Mouse (Mus musculus) stomach, postnatal 0 days (tissue): ENCODE data around the gene Gfm1. TPM values are rescaled to one million over a fixed set of nuclear protein-coding genes. Genes with fewer than 3 reads are reported as not detected.

Source experiments
- ATAC-seq: fragments of 200-750 bp; cut with Nextera tagmentation; 2 replicates; pipeline ENCODE4 v1.8.0; 2017; ENCODE audit not compliant: low FRiP score, low TSS enrichment
- DNase-seq: peaks from one replicate; pipeline ENCODE4 v3.0.0-alpha.2; 2016; ENCODE audit warnings: low spot score
- H3K27ac ChIP-seq: fragments of 300-500 bp; sonication (generic); replicated peaks from 2 replicates; pipeline ENCODE4 v1.5.1; 2014; ENCODE audit warnings: mild to moderate bottlenecking, control low read depth
- H3K27me3 ChIP-seq: fragments of 300-500 bp; sonication (generic); 2 replicates; pipeline ENCODE4 v1.6.1; 2014; ENCODE audit warnings: low read length; ENCODE audit not compliant: control insufficient read depth, insufficient read depth
- H3K36me3 ChIP-seq: fragments of 300-500 bp; sonication (generic); 2 replicates; pipeline ENCODE4 v1.6.1; 2014; ENCODE audit warnings: low read length, mixed read lengths; ENCODE audit not compliant: control insufficient read depth, insufficient read depth
- H3K4me1 ChIP-seq: fragments of 300-500 bp; sonication (generic); replicated peaks from 2 replicates; pipeline ENCODE4 v1.6.1; 2014; ENCODE audit warnings: antibody characterized with exemption; ENCODE audit not compliant: control insufficient read depth, insufficient read depth
- H3K4me2 ChIP-seq: fragments of 300-500 bp; sonication (generic); replicated peaks from 2 replicates; pipeline ENCODE4 v1.6.1; 2014; ENCODE audit warnings: low read depth, mild to moderate bottlenecking, control low read depth, moderate library complexity
- H3K4me3 ChIP-seq: fragments of 300-500 bp; sonication (generic); 2 replicates; pipeline ENCODE4 v1.5.1; 2014; ENCODE audit warnings: low read depth, low read length, control low read depth
- H3K9ac ChIP-seq: fragments of 300-500 bp; sonication (generic); 2 replicates; pipeline ENCODE4 v1.6.1; 2014; ENCODE audit warnings: mild to moderate bottlenecking, low read length, control low read depth, mixed read lengths
- H3K9me3 ChIP-seq: fragments of 300-500 bp; sonication (generic); 2 replicates; pipeline ENCODE4 v1.6.1; 2016; ENCODE audit warnings: low read length; ENCODE audit not compliant: control insufficient read depth
- CTCF ChIP-seq: IDR thresholded peaks from 2 replicates; pipeline ENCODE4 v1.5.1; 2016; ENCODE audit warnings: antibody characterized with exemption, low read depth, mild to moderate bottlenecking, moderate library complexity
- EP300 ChIP-seq: optimal IDR thresholded peaks from 2 replicates; pipeline ENCODE3; 2016; ENCODE audit warnings: antibody characterized with exemption
- WGBS: fragments of 180-500 bp; shearing (Covaris S2); extraction: QIAGEN DNeasy Blood & Tissue Kit; methylation state at CpG from one replicate; pipeline ENCODE4 v1.1.7; 2014; 5-methylcytosine and 5-hydroxymethylcytosine counted together
- polyA plus RNA-seq: library from polyadenylated mRNA; unstranded; fragments of >200 nt; fragmentation: Nextera tagmentation; extraction: Ambion mirVana; gene quantifications from 2 replicates; pipeline ENCODE4 v1.2.1, GENCODE M21; 2015

The Gfm1 gene
- polyA plus RNA-seq, 1 experiment from 2014 or later = 27.9 TPM

DNA sequence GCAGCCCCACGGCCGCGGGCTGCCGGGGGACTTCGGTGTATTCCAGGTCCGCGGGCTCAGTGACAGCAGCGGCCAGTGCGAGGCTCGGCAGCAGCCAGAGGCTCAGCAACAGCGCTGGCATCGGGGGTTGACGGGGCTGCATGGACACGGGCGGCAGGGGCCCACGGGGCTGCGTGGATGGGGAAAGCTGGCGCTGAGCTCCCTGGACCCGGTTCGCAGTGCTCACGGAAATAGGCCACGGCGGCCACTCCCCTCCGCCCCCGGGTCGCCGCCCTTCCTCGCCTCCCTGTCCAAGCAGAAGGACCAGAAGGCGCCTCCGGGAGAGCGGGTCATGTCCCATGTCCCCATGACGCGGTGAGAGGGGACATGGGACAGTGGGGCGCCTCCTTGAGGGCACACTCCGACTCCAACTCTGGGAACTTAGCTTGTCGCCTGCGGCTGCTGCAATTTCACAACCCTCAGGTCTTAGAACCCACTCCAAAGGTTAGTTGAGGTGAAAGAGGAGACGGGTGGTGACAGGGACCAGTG is 85.4 kb downstream of the Gfm1 start, which contains the start of gene Rarres1:
Gene Rarres1 (minus strand): TSS at position 250 of the 528 bp plus-strand sequence.
- Histone ChIP-seq H3K36me3 (no peaks in the 10 kb centered on the region), H3K4me1 (no peaks in the 10 kb centered on the region), H3K9me3 (no peaks in the 10 kb centered on the region), H3K4me2 (peak within 1 kb of the TSS; percentile 91), H3K9ac (peak within 1 kb of the TSS; percentile 56), H3K27ac (no peak within 1 kb of the TSS), H3K27me3 (no peaks in the 10 kb centered on the region), H3K4me3 (peak within 1 kb of the TSS; percentile 46)
- WGBS = 2% methylated on average over 24 of the region's 38 CpGs
- ATAC-seq (peak; percentile 40; the same call in 1 of the 2 replicates), DNase-seq (peak; percentile 22)
- TF ChIP-seq EP300 (no peak), CTCF (peak; percentile 35)

DNA sequence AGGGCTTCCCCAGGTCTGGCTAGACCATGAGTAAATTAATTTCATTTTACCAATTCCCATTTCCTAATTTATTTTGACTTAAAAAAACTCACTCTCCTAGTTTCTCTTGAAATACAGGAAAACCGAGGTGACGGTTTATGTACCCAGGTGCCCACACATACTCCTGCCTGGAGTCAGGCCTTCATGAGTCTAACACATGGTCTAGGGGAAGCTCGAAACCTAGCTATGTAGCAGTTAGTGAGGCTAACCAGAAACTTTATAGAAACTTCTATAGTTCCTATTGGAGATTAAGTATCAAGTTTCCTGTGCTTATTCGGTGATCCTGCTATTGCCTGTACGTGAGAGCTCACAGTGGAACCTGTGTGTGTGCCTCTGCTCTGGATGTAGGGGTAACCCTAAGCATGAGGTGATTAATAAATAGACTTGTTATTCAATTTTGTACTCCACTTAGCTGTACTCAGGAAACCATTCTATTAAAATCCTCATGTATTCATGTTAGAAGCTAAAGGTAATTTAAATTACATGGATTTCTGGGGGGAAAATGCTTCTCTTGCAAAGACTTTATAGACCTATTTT is 90.8 kb downstream of the Gfm1 start:
- Histone ChIP-seq H3K36me3 (no peaks in the 10 kb centered on the region), H3K4me3 (no peak overlapping the region), H3K4me1 (no peaks in the 10 kb centered on the region), H3K9me3 (no peaks in the 10 kb centered on the region), H3K4me2 (no peak overlapping the region), H3K27ac (no peak overlapping the region), H3K9ac (no peak overlapping the region), H3K27me3 (no peaks in the 10 kb centered on the region)
- ATAC-seq (no peak), DNase-seq (no peak)
- WGBS = 86% methylated on average over 5 of the region's 5 CpGs
- TF ChIP-seq EP300 (no peak), CTCF (no peak)

DNA sequence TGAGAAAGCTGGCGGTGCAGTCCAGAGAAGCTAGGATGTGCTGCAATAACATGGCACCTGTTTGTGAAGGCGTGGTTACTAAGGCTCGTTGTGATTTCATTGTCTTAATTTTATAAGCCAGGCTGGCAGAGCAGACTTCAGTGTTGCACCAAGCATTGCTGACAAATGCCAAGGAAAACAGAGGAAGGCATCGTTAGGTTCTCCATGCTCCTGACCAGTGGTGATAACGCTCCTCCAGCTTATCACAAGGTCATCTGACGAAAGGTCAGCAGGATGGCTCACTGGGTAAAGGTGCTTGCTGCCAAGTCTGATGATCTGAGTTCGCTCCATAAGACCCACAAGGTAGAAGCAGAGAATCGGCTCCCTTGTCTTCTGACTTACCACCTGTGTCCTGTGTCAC is 92.8 kb downstream of the Gfm1 start:
- Histone ChIP-seq H3K4me2 (no peak overlapping the region), H3K36me3 (no peaks in the 10 kb centered on the region), H3K4me1 (no peaks in the 10 kb centered on the region), H3K27ac (no peak overlapping the region), H3K9ac (no peak overlapping the region), H3K27me3 (no peaks in the 10 kb centered on the region), H3K9me3 (no peaks in the 10 kb centered on the region), H3K4me3 (no peak overlapping the region)
- DNase-seq (no peak), ATAC-seq (no peak)
- TF ChIP-seq EP300 (no peak), CTCF (no peak)
- 76% methylated on average over 8 of the region's 8 CpGs for WGBS

DNA sequence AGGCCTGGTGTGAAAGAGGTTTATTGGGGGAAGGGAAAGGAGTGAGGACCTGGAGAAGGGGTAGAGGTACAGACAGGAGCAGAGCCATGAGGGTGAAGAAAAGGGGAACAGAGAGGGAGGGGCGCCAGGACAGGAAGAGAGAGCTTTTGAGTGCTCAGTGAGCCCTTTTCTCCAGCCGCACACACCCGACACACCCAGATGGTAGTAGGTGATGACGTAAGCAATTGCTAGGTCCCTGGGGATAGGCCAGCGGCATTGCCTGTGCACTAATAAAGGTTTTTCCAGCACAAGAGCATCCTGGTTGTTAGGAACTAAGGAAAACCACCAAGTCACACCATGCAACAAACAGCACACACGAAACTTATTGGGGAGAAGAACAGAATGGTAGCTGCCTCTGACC is 94.9 kb downstream of the Gfm1 start:
- no peaks in the 10 kb centered on the region for H3K36me3 ChIP-seq
- WGBS = 74% methylated on average over 6 of the region's 6 CpGs
- H3K4me2 ChIP-seq = no peak overlapping the region
- H3K9me3 ChIP-seq = no peaks in the 10 kb centered on the region
- H3K9ac ChIP-seq = no peak overlapping the region
- ATAC-seq (no peak), DNase-seq (no peak)
- H3K27ac ChIP-seq = no peak overlapping the region
- H3K4me3 ChIP-seq = no peak overlapping the region
- no peaks in the 10 kb centered on the region for H3K27me3 ChIP-seq
- TF ChIP-seq EP300 (no peak), CTCF (no peak)
- H3K4me1 ChIP-seq = no peaks in the 10 kb centered on the region

Other genes with a start within 250 kb of the Gfm1 start
- 5.1 and 5.7 TPM in 2 replicates for gene Mlf1, start 56.0 kb upstream of the Gfm1 start, polyA plus RNA-seq
- gene Gm17402, start 54.9 kb upstream of the Gfm1 start, polyA plus RNA-seq = not detected in 2 replicates
- gene Lxn, start 33.8 kb downstream of the Gfm1 start, polyA plus RNA-seq = 65.7 and 71.8 TPM in 2 replicates
- gene Rarres1, start 85.4 kb downstream of the Gfm1 start, polyA plus RNA-seq = 3.1 and 3.9 TPM in 2 replicates
- 31.1 and 35.3 TPM in 2 replicates for gene Mfsd1, start 152.6 kb downstream of the Gfm1 start, polyA plus RNA-seq